In genomic region chr11:8635778-8636177, GRCm38 (mm10) we compare ENCODE assay signal across 19 mouse cellular contexts. TPM values are rescaled to one million over a fixed set of nuclear protein-coding genes. Genes with fewer than 3 reads are reported as not detected.
DNase-seq lines count a peak whose midpoint lies in the region; ATAC-seq and TF ChIP-seq lines count a peak whose summit lies in the region.
"Had no signal": no experiment of that assay in that cellular context is flagged by ENCODE, and none has a peak within 500 bp of the region (broad histone marks: within the 10 kb centered on the region; RNA-seq: fewer than 3 reads in every experiment).

No protein-coding gene starts in this region.

- peak; percentile 20; the same call in 1 of the 2 replicates for ATAC-seq in liver, embryonic 12.5 days
- ATAC-seq in liver, postnatal 0 days: no peak
- ATAC-seq in stomach, postnatal 0 days (ENCODE audit: low FRiP score, low TSS enrichment): peak; percentile 70
- no peak for ATAC-seq in forebrain, embryonic 13.5 days
- ATAC-seq: forebrain, postnatal 0 days had no signal

- DNase-seq in liver, postnatal 0 days: no peak
- DNase-seq in stomach, postnatal 0 days (ENCODE audit: low spot score): peak; percentile 71
- DNase-seq in adrenal gland, adult 18-20 months (ENCODE audit: low spot score in 2 of 2): no peak
- DNase-seq: adrenal gland, postnatal 36 days; cerebellum, adult 9-10 months; forebrain, postnatal 0 days; gastrocnemius, postnatal 36 days; heart, postnatal 36 days; layer of hippocampus, adult 9-11 months; lung, adult 2 months; thymus, postnatal 25 days had no signal

- H3K27me3 ChIP-seq in liver, embryonic 12.5 days (replicated peaks): no peaks in the 10 kb centered on the region
- H3K27me3 ChIP-seq in liver, postnatal 0 days (ENCODE audit: insufficient read depth, low read length): no peaks in the 10 kb centered on the region
- H3K27me3 ChIP-seq in stomach, postnatal 0 days (ENCODE audit: control insufficient read depth, insufficient read depth, low read length): no peaks in the 10 kb centered on the region
- no peaks in the 10 kb centered on the region for H3K27me3 ChIP-seq in forebrain, embryonic 13.5 days
- H3K27me3 ChIP-seq: embryonic facial prominence, embryonic 13.5 days; heart, embryonic 12.5 days; hindbrain, embryonic 15.5 days; limb, embryonic 13.5 days had no signal

- peaks cover 100% of the 10 kb centered on the region for H3K79me2 ChIP-seq in macrophage (ENCODE audit: inconsistent target)

- H3K27ac ChIP-seq in liver, embryonic 12.5 days: no peak overlapping the region
- H3K27ac ChIP-seq in liver, postnatal 0 days (ENCODE audit: low read depth): no peak overlapping the region
- H3K27ac ChIP-seq in bone marrow macrophage, adult 2 months (ENCODE audit: insufficient read depth, low read depth, low read length): 0 out of 2 replicates have a peak overlapping the region, but pooled peaks have one; percentile 12
- H3K27ac ChIP-seq in macrophage: peak overlapping the region; percentile 12; the same call in 1 of the 2 replicates
- H3K27ac ChIP-seq in stomach, postnatal 0 days (replicated peaks): peak overlapping the region; percentile 73; the same call in 1 of the 2 replicates
- H3K27ac ChIP-seq in forebrain, embryonic 13.5 days: no peak overlapping the region
- H3K27ac ChIP-seq: embryonic facial prominence, embryonic 13.5 days; hindbrain, embryonic 15.5 days; limb, embryonic 13.5 days had no signal

- no peaks in the 10 kb centered on the region for H3K36me3 ChIP-seq in liver, embryonic 12.5 days
- H3K36me3 ChIP-seq in liver, postnatal 0 days (replicated peaks; ENCODE audit: insufficient read depth, low read length): no peaks in the 10 kb centered on the region
- 0 out of 2 replicates have a peak, but pooled peaks cover 11% of the 10 kb centered on the region for H3K36me3 ChIP-seq in macrophage (ENCODE audit: inconsistent target)
- no peaks in the 10 kb centered on the region for H3K36me3 ChIP-seq in stomach, postnatal 0 days (ENCODE audit: control insufficient read depth, insufficient read depth, low read length)
- no peaks in the 10 kb centered on the region for H3K36me3 ChIP-seq in forebrain, embryonic 13.5 days (ENCODE audit: poor library complexity, severe bottlenecking)
- H3K36me3 ChIP-seq: embryonic facial prominence, embryonic 13.5 days; heart, embryonic 12.5 days; hindbrain, embryonic 15.5 days had no signal

- no peaks in the 10 kb centered on the region for H3K9me3 ChIP-seq in liver, embryonic 12.5 days (replicated peaks)
- H3K9me3 ChIP-seq in liver, postnatal 0 days (ENCODE audit: low read length): no peaks in the 10 kb centered on the region
- no peaks in the 10 kb centered on the region for H3K9me3 ChIP-seq in stomach, postnatal 0 days (ENCODE audit: control insufficient read depth, low read length)
- no peaks in the 10 kb centered on the region for H3K9me3 ChIP-seq in forebrain, embryonic 13.5 days (replicated peaks)
- H3K9me3 ChIP-seq: embryonic facial prominence, embryonic 13.5 days; heart, embryonic 12.5 days; hindbrain, embryonic 15.5 days; limb, embryonic 13.5 days had no signal

- no peak overlapping the region for H3K9ac ChIP-seq in liver, embryonic 12.5 days
- no peak overlapping the region for H3K9ac ChIP-seq in liver, postnatal 0 days (replicated peaks)
- no peak overlapping the region for H3K9ac ChIP-seq in stomach, postnatal 0 days (ENCODE audit: low read length)
- H3K9ac ChIP-seq in forebrain, embryonic 13.5 days: no peak overlapping the region
- H3K9ac ChIP-seq: embryonic facial prominence, embryonic 13.5 days; forebrain, postnatal 0 days; heart, embryonic 12.5 days; hindbrain, embryonic 15.5 days; limb, embryonic 13.5 days had no signal

- peaks cover 59% of the 10 kb centered on the region for H3K4me1 ChIP-seq in liver, embryonic 12.5 days
- H3K4me1 ChIP-seq in liver, postnatal 0 days (ENCODE audit: insufficient read depth): peaks cover 33% of the 10 kb centered on the region
- peaks cover 70% of the 10 kb centered on the region for H3K4me1 ChIP-seq in bone marrow macrophage, adult 2 months (ENCODE audit: control insufficient read depth, insufficient read depth, low read length)
- H3K4me1 ChIP-seq in stomach, postnatal 0 days (replicated peaks; ENCODE audit: control insufficient read depth, insufficient read depth): 0 out of 2 replicates have a peak, but pooled peaks cover 2% of the 10 kb centered on the region
- 0 out of 2 replicates have a peak, but pooled peaks cover 6% of the 10 kb centered on the region for H3K4me1 ChIP-seq in forebrain, embryonic 13.5 days

- no peak for TF ChIP-seq CTCF in liver, postnatal 0 days (IDR thresholded peaks at IDR 0.05; ENCODE audit: low read depth)
- no peak for TF ChIP-seq CTCF in bone marrow macrophage, adult 2 months (IDR thresholded peaks at IDR 0.05; ENCODE audit: low read depth, low read length)
- TF ChIP-seq CTCF in stomach, postnatal 0 days (IDR thresholded peaks at IDR 0.05; ENCODE audit: low read depth): no peak

- TF ChIP-seq EP300 in liver, postnatal 0 days (IDR thresholded peaks at IDR 0.05; ENCODE audit: low read depth): no peak
- no peak for TF ChIP-seq EP300 in stomach, postnatal 0 days (optimal IDR thresholded peaks at IDR 0.05)

- no peak overlapping the region for H3K4me3 ChIP-seq in liver, embryonic 12.5 days
- no peak overlapping the region for H3K4me3 ChIP-seq in liver, postnatal 0 days (ENCODE audit: low read depth, low read length)
- no peak overlapping the region for H3K4me3 ChIP-seq in bone marrow macrophage, adult 2 months (ENCODE audit: insufficient read depth, low read length)
- H3K4me3 ChIP-seq in macrophage (ENCODE audit: inconsistent target): no peak overlapping the region
- H3K4me3 ChIP-seq in stomach, postnatal 0 days (ENCODE audit: low read depth, low read length): no peak overlapping the region
- no peak overlapping the region for H3K4me3 ChIP-seq in forebrain, embryonic 13.5 days
- H3K4me3 ChIP-seq: embryonic facial prominence, embryonic 13.5 days; heart, embryonic 12.5 days; hindbrain, embryonic 15.5 days; limb, embryonic 13.5 days had no signal

- H3K4me2 ChIP-seq in liver, embryonic 12.5 days: no peak overlapping the region
- no peak overlapping the region for H3K4me2 ChIP-seq in liver, postnatal 0 days (ENCODE audit: low read depth, low read length)
- no peak overlapping the region for H3K4me2 ChIP-seq in stomach, postnatal 0 days (replicated peaks; ENCODE audit: low read depth)
- H3K4me2 ChIP-seq in forebrain, embryonic 13.5 days: no peak overlapping the region
- H3K4me2 ChIP-seq: embryonic facial prominence, embryonic 13.5 days; heart, embryonic 12.5 days; hindbrain, embryonic 15.5 days; limb, embryonic 13.5 days had no signal

- no peak for TF ChIP-seq POLR2A in bone marrow macrophage, adult 2 months (IDR thresholded peaks at IDR 0.05; ENCODE audit: borderline replicate concordance, low read depth, low read length)

- WGBS in liver, embryonic 12.5 days (ENCODE audit: insufficient replicate concordance): 45% methylated on average over 3 of the region's 3 CpGs
- WGBS in liver, postnatal 0 days (ENCODE audit: insufficient replicate concordance): 70% methylated on average over 3 of the region's 3 CpGs
- WGBS in macrophage (ENCODE audit: missing documents): 75% methylated on average over 3 of the region's 3 CpGs
- WGBS in stomach, postnatal 0 days: 56% methylated on average over 3 of the region's 3 CpGs
- 80% methylated on average over 3 of the region's 3 CpGs for WGBS in forebrain, embryonic 13.5 days

RNA-seq across cellular contexts. Expression of gene Tns3, which starts 28.6 kb away (rescaled TPM):
- 6.7 and 7.3 TPM in 2 replicates for polyA plus RNA-seq in liver, embryonic 12.5 days (2016; fragmentation: Nextera tagmentation; extraction: Ambion mirVana)
- 2.8 and 3.6 TPM in 2 replicates for polyA plus RNA-seq in liver, postnatal 0 days (2015; fragmentation: Nextera tagmentation; extraction: Ambion mirVana)
- 82.5 and 102 TPM in 2 replicates for polyA plus RNA-seq in bone marrow macrophage, adult 2 months (2012; ENCODE audit: insufficient read depth, insufficient read length, missing spikeins)
- total RNA-seq in macrophage (2018; cell fraction: chromatin; rRNA removed): 100 to 1,000 TPM; 135 to 354 (median 226) TPM
- 100 to 1,000 TPM in 18 of 26 experiments, 10 to 100 TPM in 8; 75.9 to 159 (median 107) TPM for total RNA-seq in macrophage (2018; cell fraction: cytosol; rRNA removed)
- total RNA-seq in macrophage (2018; cell fraction: nucleus; rRNA removed): 100 to 1,000 TPM; 103 to 320 (median 161) TPM
- polyA plus RNA-seq in macrophage (2018): 60.8 to 91.8 TPM (median 81.9 TPM) in 3 replicates
- 10.4 and 10.5 TPM in 2 replicates for polyA plus RNA-seq in stomach, postnatal 0 days (2015; fragmentation: Nextera tagmentation; extraction: Ambion mirVana)
- 6.6 and 7.3 TPM in 2 replicates for polyA plus RNA-seq in forebrain, embryonic 13.5 days (2015; fragmentation: Nextera tagmentation; extraction: Ambion mirVana)
- total RNA-seq in adrenal gland, adult 18-20 months (2021): 10 to 100 TPM; 48.3 to 51.5 TPM

Comparison
In these comparisons a context has a peak if more than half of its experiments do, and no peak if none do; other contexts are left out.
1. ATAC-seq: peak in liver, embryonic 12.5 days (single experiment) and stomach, postnatal 0 days (single experiment); none in liver, postnatal 0 days (single experiment) and forebrain, embryonic 13.5 days (single experiment).
2. H3K27ac ChIP-seq: peak in bone marrow macrophage, adult 2 months (single experiment), macrophage (single experiment) and stomach, postnatal 0 days (single experiment); none in liver, embryonic 12.5 days (single experiment), liver, postnatal 0 days (single experiment) and forebrain, embryonic 13.5 days (single experiment).